Mouse (Mus musculus): ENCODE results near the gene Hint2. TPM values are rescaled to one million over a fixed set of nuclear protein-coding genes. Genes with fewer than 3 reads are reported as not detected.

Gene Hint2
- total RNA-seq, 1 experiment from 2014 or later: 34.1 TPM

DNA sequence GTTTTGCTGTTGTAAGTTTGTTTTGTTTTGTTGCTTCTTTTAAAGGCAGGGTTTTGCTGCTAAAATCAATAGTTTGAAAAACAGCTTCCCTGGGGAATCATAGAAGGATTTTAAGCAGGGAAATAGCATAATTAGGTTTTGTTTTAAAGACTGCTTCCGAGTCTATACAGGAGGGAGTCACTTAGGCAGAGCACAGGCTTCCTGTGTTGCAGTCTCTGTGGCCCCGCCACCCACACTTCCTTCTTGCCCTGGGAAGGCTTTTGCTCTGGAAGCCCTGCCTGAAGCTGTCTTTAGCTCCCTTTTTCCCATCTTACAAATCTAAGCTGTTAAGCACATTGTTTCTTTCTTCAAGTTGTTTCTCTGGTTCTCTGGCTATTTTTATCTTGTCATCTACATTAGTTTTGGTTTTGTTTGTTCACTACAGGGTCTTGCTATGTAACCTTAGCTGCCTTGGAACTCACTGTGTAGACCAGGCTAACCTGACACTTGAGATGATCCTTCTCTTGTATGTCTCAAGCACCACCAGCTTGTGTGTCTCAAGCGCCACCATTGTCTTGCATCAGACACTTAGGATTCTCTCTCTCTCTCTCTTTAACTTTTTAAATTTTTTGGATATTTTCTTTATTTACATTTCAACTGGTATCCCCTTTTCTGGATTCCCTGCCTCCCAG lies 43.1 kb downstream of the Hint2 start:
- peak; percentile 92 for ATAC-seq (replicated peaks; ENCODE audit: low read depth, poor library complexity, severe bottlenecking)

DNA sequence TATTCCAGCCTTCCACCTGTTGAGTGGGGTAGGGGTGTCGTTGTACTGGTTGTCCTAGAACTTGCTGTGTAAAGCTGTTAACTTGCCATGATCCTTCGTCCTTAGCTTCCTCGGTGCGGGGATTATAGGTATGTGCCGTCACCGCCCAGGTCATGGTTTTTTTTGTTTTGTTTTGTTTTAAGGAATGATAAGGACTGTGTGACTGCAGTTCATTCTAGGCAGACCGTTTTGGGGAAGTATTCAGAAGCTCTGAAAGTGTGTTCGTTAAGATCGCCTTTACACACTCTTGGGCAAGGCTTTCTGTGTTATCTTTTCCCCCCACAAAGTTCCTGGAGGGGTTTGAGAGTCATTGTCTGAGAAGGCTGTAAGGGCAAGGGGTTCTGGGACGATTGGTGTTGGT lies 43.7 kb downstream of the Hint2 start:
- ATAC-seq (replicated peaks; ENCODE audit: low read depth, poor library complexity, severe bottlenecking): peak; percentile 92

DNA sequence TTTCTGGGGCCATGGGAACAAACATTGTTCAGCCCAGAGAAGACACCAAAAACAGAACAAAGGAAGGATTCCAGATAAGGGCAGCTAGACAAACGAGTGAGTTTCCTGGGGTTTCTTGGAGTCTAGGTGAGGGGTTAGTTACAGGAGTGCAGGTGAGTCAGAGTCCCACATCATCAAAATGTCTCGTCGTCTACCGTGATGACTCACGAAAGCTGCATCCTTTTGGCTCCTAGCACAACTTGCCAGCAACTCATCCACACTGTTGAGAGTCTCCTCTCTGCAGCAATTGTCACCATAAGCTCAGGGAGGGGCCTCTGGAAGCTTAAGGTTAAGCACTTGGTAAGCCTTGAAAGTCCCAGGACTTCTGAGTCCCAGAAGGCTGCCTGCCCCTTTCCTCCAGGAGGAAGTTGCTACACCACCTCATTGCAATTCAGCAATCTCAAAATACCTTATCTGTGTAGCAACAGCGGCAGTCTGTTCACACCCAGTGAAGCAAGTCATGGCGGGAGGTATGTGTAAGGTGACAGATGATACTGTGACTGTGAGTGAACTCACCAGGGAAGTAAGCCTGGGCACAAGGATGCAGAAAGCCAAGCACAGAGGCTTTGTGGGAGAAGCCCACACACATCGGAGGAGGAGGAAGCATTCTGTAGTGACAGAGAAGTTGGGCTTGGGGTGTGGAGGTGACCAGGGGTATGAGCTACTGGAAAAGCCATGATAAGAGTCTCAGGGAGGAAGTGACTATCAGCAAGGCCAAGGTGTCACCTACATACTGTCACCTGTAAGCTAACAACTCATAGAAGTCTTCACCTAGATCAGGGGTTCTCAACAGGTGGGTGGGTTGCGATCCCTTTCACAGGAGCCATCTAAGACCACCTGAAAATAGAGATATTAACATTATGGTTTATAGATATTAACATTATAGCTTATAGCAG lies 51.2 kb downstream of the Hint2 start:
- ATAC-seq (replicated peaks; ENCODE audit: low read depth, poor library complexity, severe bottlenecking): peak; percentile 92

Other genes with a start within 250 kb of the Hint2 start
- not detected in 2 replicates for gene Fam166b, start 227.3 kb downstream of the Hint2 start, total RNA-seq (2017)
- 4.8 and 8.2 TPM in 2 replicates for gene Tesk1, start 214.5 kb downstream of the Hint2 start, total RNA-seq (2017)
- gene Cd72, start 201.8 kb downstream of the Hint2 start, total RNA-seq (2017): 20.8 and 33.3 TPM in 2 replicates
- not detected in 2 replicates for gene Sit1, start 172.7 kb downstream of the Hint2 start, total RNA-seq (2017)
- gene Ccdc107, start 163.6 kb downstream of the Hint2 start, total RNA-seq (2017): 50.5 and 62.2 TPM in 2 replicates
- 46.1 and 64.5 TPM in 2 replicates for gene Arhgef39, start 156.8 kb downstream of the Hint2 start, total RNA-seq (2017)
- gene Car9, start 149.5 kb downstream of the Hint2 start, total RNA-seq (2017): 7.3 and 8.3 TPM in 2 replicates
- 8.4 and 10.7 TPM in 2 replicates for gene Tpm2, start 132.7 kb downstream of the Hint2 start, total RNA-seq (2017)
- 20.5 and 22.7 TPM in 2 replicates for gene Creb3, start 94.1 kb downstream of the Hint2 start, total RNA-seq (2017)
- 262 and 295 TPM in 2 replicates for gene Tln1, start 93.8 kb downstream of the Hint2 start, total RNA-seq (2017)
- 14.4 and 35.2 TPM in 2 replicates for gene Rgp1, start 77.8 kb downstream of the Hint2 start, total RNA-seq (2017)
- 10.2 and 11.8 TPM in 2 replicates for gene Gba2, start 77.6 kb downstream of the Hint2 start, total RNA-seq (2017)
- not detected in 2 replicates for gene Msmp, start 72.0 kb downstream of the Hint2 start, total RNA-seq (2017)
- 0.39 and 0.96 TPM in 2 replicates for gene Npr2, start 24.5 kb downstream of the Hint2 start, total RNA-seq (2017)
- not detected in 2 replicates for gene Spag8, start 2.9 kb downstream of the Hint2 start, total RNA-seq (2017)
- gene Tmem8b, start 12.5 kb upstream of the Hint2 start, total RNA-seq (2017): 1.4 and 2.5 TPM in 2 replicates
- gene Fam221b, start 12.7 kb upstream of the Hint2 start, total RNA-seq (2017): 0.55 and 0.92 TPM in 2 replicates
- gene Olfr70, start 44.3 kb upstream of the Hint2 start, total RNA-seq (2017): not detected in 2 replicates
- not detected in 2 replicates for gene Olfr71, start 53.8 kb upstream of the Hint2 start, total RNA-seq (2017)
- not detected in 2 replicates for gene Hrct1, start 70.7 kb upstream of the Hint2 start, total RNA-seq (2017)
- gene Spaar, start 73.6 kb upstream of the Hint2 start, total RNA-seq (2017): not detected in 2 replicates
- not detected in 2 replicates for gene Olfr159, start 114.5 kb upstream of the Hint2 start, total RNA-seq (2017)
- gene Olfr156, start 167.4 kb upstream of the Hint2 start, total RNA-seq (2017): not detected in 2 replicates
- not detected in 2 replicates for gene Olfr157, start 183.7 kb upstream of the Hint2 start, total RNA-seq (2017)
- gene Olfr155, start 195.1 kb upstream of the Hint2 start, total RNA-seq (2017): not detected in 2 replicates
- gene Reck, start 219.1 kb upstream of the Hint2 start, total RNA-seq (2017): 0.82 and 1.9 TPM in 2 replicates

Data from common myeloid progenitor, adult 5-6 weeks (primary cell).